Mouse (Mus musculus) cortical plate, adult 2 months (tissue): ENCODE results near the gene Dnaic2.

Experiments
- CTCF ChIP-seq: fragments of 200-500 bp; IDR thresholded peaks from 2 replicates; pipeline ENCODE4 v1.5.1; 2011; ENCODE audit warnings: mild to moderate bottlenecking, control low read depth, low read length; ENCODE audit not compliant: insufficient read depth; ENCODE audit errors: extremely low read depth
- POLR2A ChIP-seq: fragments of 200-500 bp; IDR thresholded peaks from 2 replicates; pipeline ENCODE4 v1.6.1; 2011; ENCODE audit warnings: mild to moderate bottlenecking, low read length, control low read depth; ENCODE audit not compliant: insufficient read depth; ENCODE audit errors: extremely low read depth

DNA sequence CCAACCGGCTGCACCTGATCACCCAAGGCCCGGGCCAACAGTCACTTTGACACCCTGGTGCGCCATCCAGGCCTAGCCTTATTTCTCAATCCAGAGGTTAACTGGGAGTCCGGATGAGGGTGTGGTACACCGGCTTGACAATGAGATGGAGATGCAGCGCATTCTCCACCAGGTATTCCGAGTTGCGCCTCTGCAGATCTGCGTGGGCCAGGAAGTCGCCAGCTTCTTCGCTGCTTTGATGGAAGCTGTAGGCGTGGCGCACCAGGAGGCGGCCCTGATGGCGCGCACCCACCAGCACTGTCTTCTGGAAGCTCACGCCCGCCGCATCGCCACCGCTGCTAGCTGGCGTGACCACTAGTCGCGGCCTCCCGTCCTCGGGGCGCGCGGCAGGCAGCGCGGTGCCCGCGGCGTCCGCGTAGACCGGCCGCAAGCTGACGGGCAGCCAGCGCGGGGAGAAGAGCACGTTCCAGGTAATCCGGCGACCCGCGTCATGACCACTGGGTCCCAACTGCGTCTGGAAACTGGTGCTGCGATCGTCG is 64.2 kb downstream of the Dnaic2 start:
- TF ChIP-seq CTCF (no peak), POLR2A (no peak)
